Mouse (Mus musculus): ENCODE results near the gene Socs7.

DNA sequence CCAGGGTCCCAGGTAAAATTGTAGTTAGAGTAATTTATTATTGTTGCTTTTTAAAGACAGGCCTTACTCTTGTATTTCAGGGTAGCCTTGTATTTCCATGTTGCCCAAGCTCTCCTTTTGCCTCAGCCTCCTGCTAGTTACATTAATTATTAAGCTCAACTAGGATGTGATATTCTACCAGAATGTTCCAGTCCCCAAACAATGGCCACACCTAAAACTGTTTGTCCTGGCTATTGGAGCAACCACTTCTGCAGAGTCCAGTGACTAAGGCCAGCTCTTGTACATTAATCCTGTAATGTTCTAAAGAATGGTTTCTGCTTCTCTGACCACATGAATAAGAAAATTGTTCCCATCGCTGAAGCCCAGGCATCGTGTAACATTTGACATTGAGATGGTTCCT is 20.7 kb downstream of the Socs7 start:
- no peak for TF ChIP-seq CTCF (IDR thresholded peaks at IDR 0.05; ENCODE audit: insufficient read depth, low read depth, low read length)
- TF ChIP-seq POLR2A (IDR thresholded peaks at IDR 0.05; ENCODE audit: insufficient read depth, low read depth, low read length): no peak
